Mouse (Mus musculus): Measurements from ENCODE around the gene Tspan5.

Tspan5 gene

DNA sequence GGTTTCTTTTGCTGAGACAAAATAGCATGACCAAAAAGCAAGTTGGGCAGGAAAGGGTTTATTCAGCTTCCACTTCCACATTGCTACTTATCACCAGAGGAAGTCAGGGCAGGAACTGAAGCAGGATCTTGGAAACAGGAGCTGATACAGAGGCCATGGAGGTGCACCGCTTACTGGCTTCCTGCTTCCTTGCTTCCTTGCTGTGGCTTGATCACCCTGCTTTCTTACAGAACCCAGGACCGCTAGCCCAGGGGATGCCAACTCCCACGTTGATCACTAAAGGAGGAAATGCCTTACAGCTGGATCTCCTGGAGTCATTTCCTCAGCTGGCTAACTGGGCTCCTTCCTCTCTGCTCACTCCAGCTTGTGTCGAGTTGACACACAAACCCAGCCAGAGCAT is 135.7 kb downstream of the Tspan5 start:
- DNase-seq (ENCODE audit: low spot score): no peak

- no peak for DNase-seq (ENCODE audit: low spot score)
Measured at GRCm38 (mm10) chr3:138880999-138881724, 139.2 kb downstream of the Tspan5 start.

DNA sequence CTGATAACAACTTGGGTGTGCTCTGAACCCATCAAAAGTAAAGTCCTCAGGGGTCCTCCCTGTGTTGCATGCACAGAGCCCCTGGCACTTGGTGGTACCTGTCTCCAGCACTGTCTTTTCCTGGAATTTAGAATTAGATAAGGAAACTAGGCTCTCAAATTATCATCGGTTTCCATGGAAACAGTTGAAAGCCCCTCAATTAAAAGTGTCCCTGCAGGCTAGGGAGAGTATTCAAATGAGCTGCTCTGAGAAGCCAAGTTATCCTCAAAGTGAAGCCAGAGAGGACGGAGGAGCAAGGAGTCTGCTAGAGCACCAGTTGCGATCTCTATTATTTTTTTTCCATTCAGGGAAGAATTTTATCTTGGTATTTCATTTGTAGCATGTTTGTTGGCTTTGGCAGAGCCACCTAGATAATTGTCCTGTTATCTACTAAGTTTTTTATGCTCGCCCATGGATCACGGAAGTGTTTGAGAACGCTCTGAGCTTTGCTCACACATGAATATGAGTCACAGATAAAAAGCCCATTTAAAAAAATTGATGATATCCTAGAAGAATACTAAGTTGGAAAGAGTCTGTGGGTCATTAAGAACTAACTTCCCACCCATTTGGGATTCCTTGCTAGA is 139.8 kb downstream of the Tspan5 start:
- no peak for DNase-seq (ENCODE audit: low spot score)

DNA sequence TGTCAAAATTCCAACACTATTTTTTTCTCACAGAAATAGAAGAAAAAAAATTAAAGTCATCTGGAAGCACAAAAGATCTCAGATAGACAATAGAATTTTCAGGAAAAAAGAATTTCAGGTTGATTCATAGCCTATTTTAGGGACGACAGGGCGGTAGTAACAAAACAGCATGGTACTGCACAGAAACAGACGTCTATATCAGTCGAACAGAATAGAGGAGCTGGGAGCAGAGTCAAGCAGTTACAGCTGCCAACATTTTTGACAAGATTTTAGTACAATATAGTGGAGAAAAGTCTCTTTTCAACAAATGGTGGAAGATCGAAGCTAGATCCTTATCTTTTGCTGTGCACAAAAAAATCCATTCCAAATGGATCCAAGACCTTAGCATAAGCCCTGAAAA is 144.1 kb downstream of the Tspan5 start:
- no peak for DNase-seq (ENCODE audit: low spot score)

GRCm38 (mm10) chr3:138889214-138889613 is 147.2 kb downstream of the Tspan5 start:
- DNase-seq (ENCODE audit: low spot score): no peak

- no peak for DNase-seq (ENCODE audit: low spot score)
Measured at GRCm38 (mm10) chr3:138889769-138890295, 147.8 kb downstream of the Tspan5 start.

DNA sequence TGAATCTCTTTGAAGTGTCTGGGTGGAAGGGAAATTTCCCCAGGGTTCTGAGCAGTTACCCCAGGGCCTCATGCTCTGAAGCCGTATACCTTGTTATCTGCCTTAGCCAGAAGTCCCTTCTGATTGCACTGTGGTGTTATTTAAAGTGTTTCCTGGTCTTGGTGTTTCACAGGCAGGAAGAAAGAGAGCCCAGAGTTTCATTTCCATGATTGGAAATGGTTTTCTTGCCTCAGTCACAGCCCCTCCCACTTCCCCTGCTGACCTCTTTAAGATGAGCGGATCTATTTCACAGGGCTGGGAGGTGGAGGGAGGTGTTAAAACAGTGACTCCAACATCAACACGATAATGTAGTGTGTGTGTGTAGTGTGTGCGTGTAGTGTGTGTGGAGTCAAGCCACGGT is 151.5 kb downstream of the Tspan5 start:
- no peak for DNase-seq (ENCODE audit: low spot score)

GRCm38 (mm10) chr3:138897500-138897899 is 155.5 kb downstream of the Tspan5 start:
- DNase-seq (ENCODE audit: low spot score): no peak

- DNase-seq (ENCODE audit: low spot score): no peak
Measured at GRCm38 (mm10) chr3:138898055-138898454, 156.1 kb downstream of the Tspan5 start.

DNA sequence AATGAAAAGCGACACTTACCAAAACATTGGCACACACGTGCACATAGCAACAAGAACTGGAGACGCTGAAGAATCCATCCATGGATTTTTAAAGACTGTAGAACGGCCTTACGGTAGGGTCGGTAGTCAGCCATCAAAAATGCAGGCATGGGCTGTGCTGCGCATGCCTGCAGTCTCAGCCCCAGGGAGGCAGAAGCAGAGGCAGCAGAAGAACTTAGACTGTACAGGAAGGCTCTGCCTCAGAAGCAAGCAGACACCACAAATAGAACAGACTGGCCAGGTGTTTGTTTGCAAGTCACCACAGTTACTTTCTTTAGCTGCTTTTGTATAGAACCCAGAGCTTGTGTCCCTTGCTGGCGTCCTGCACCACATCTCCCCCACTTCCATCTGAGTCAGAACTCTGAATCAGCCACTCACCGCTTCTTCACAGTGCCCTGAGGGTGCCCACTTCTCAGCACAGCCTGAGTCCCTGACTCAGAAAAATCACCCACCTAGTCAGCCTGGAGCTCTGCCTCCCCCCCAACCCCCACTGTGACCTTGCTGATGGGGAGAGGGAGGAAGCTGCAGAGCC is 158.7 kb downstream of the Tspan5 start:
- no peak for DNase-seq (ENCODE audit: low spot score)

DNA sequence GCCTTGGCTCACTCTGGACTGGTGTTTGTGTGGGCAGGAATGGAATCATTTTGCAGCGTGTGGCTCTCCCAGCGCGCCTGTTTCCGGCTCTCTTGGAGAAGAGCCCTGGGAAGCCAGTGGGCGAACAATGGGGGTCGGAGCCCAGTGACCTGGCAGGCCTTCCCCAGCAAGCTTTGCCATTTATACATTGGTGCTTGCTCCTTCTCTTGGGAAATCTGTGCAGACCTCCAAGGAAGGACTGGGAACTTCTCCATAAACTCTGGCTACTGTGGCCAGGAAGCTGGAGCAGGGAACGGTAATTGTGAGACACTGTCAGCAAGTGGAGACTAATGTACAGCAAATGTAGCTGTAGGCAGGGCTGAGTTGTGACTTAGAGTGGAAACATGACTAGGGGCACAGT is 163.7 kb downstream of the Tspan5 start:
- no peak for DNase-seq (ENCODE audit: low spot score)

DNA sequence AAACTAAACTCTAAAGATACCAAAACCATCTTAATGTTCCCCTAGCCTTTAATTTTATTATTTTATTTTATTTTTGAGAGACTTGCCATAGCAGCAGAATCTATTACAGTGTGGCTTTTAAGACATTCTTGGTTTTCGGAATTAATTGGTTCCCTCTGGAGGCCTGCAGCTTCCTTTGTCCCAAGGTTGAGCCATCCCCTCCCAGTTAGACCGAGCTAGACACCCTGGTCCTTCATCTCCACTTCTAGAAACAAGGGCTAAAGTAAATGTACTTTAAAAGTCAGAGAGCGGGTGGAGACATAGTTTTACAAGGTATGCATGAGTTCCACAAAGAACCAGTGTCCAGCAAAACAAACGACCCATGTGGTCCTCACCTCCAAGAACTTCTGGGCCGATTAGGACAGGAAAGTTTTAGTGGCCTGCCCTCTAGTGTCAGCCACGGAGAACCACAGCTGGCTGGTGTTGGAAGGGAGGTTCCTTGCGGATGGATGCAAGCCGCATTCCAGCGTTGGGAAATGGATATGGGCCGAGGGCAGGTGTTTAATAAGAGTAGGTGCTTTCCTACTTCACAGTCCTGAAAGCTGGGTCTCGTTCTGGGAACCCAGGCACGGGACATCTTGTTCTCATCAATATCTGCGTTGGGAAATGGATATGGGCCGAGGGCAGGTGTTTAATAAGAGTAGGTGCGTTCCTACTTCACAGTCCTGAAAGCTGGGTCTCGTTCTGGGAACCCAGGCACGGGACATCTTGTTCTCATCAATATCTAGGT is 164.3 kb downstream of the Tspan5 start:
- DNase-seq (ENCODE audit: low spot score): no peak

DNA sequence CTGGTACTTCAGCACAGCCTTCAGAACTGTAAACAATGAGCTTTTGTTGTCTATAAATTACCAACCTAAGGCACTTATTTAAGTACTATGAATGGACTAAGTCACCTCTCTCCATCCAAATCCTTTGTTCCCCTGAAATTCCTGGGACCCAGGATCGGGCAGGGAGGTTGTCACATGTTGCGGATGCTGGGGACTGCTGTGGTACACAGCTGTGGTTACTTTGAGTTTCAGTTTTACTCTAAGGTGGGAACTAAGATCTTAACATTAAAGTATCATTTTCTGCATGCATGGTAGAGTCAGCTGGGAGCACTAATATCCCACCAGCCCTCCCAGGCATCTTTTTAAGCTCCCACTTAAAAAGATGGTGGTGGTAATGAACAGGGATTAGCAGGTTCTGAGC is 167.3 kb downstream of the Tspan5 start:
- no peak for DNase-seq (ENCODE audit: low spot score)

DNA sequence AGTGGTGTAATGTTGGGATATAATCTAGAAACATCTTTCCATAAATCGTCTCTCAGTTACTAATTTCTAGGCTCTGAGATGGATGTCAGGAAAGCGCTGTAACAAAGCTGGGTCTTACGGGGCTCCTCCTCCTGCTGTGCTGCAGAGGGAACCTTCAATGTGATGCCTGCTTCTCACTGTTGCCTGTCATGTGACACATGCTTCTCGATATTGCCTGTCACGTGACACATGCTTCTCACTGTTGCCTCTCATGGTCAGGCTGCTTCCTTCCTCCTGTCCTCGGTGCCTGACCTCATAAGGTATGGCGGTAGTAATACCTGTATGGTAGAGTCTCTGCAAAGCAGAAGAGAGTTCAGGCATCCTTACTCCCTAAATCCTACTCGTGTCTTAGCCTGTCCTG is 170.5 kb downstream of the Tspan5 start:
- no peak for DNase-seq (ENCODE audit: low spot score)

DNA sequence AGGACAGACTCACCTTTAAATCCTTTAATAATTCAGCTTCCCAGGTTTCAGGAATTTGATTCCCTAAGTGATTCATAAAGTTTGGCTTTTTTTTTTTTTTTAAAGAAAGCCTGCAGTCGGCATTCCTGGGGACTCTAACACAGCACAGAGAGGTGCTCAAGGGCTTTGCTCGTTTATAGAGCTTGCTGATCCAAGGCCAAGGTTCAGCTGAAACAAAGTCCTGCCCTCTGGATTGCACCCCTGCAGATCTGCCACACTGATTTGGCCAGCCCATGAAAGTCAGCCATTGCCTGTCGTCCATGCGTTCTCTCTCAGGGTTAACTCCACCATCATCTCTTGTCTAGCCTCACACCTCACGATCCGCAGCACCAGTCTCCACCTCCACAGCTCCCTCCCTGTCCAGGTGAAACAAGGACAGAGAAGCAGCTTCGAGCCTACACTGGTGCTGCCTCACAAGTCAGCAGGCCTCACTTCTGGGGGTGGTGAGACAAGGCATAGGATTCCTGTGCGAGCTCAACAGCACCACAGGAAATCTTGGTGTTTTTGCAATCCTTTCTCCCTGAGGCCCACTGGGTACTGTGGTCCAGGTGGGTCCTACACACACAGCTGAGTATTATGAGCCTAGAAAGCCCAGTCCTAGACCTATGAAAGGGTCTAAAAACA is 172.8 kb downstream of the Tspan5 start:
- DNase-seq (ENCODE audit: low spot score): no peak

DNA sequence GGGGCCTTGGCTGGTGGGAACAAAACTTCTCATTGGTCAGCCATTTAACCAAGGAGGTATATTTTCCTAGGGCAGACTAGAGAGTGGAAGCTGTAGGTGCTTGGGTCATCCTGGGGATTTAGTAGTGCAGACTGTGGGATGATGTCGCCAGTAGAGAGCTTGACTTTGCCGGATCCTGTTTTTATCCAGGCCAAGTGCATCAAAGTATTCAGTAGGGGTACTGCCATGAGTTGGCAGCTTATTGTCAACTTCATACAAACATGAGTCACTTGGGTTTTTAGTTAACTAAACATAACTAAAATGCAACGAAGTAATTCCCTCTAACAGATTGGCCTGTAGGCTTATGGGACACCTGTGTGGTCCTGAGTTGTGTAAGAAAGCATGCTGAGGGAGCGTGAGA is 174.6 kb downstream of the Tspan5 start:
- no peak for DNase-seq (ENCODE audit: low spot score)

- no peak for DNase-seq (ENCODE audit: low spot score)
Measured at GRCm38 (mm10) chr3:138917016-138917415, 175.0 kb downstream of the Tspan5 start.

GRCm38 (mm10) chr3:138918241-138918640 is 176.2 kb downstream of the Tspan5 start:
- no peak for DNase-seq (ENCODE audit: low spot score)

- no peak for DNase-seq (ENCODE audit: low spot score)
Measured at GRCm38 (mm10) chr3:138926161-138926560, 184.2 kb downstream of the Tspan5 start.

GRCm38 (mm10) chr3:138927437-138927836 is 185.4 kb downstream of the Tspan5 start:
- DNase-seq (ENCODE audit: low spot score): no peak

GRCm38 (mm10) chr3:138936780-138937179 is 194.8 kb downstream of the Tspan5 start:
- no peak for DNase-seq (ENCODE audit: low spot score)

DNA sequence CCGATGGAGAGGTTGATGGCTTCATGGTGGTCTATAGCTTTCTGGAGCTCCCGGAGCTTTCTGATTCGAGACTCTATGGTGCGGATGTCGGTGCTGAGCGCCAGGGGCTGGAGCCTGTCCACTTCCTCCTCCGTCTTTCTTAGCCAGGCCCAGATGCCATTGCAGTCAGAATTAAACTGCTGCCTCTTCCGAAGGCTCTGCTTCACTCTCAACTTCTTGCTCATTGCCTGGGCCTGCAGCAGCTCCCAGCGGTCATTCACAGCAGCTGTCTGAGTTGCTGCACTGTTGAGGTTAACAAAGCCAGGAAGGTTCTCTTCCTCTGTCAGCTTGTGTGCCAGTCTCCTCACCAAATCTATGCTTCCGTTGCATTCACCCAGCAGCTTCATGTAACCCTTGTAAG is 195.2 kb downstream of the Tspan5 start:
- DNase-seq (ENCODE audit: low spot score): no peak

Measured in T-cell, adult 2 months (primary cell).